Mouse (Mus musculus): ENCODE measurements around the gene S100b.

Gene S100b

DNA sequence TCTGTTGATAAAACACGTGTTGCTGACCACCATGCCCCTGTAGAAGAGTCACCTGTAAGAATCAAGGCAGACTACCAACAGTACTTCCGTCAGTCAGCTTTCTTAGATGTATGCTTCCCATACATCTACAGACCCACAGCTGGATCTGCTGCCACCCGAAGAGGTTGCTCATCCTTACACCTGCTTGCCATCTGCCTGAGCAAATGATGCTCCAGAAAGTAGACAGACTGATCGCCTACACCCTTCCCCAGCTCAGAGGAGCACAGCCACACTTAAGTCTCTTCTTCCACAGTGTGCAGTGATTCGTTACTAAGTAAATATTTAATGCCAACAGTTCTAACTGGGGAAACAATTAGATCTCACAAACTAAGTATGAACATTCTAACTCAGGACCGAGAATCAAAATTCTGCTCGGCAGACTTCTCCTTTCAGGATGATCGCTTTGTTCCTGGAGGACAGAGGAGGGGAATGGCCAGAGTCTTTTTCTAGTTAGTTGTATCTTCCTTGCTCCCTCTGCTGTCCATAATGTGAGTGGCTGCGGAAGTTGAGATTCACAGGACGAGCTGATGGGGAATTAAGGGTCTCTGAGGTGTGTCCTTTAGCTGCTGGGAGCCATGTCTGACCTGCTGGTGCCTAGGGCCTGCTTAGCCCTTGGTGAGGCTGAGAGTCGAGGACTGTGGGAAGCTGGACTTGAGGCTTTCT lies 6.9 kb downstream of the S100b start:
- no peak for DNase-seq (ENCODE audit: low read depth)

DNA sequence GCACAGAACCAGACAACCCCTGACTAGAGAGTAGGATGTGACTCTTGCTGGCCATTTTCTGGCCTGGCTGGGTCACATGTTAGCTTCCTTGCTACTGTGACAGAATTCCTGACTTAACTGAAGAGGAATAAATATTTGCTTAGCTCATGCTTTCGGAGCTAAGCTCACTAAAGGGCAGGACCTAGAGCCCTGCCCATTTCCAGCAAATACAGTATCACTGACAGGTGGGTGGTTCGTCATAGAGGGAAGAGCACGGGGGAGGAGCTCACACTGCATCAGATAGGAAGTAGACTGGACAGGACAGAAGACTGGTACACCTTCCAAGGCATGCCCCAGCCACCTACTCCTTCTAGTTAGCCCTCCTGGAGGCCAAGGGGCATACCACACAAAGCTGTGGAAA lies 7.8 kb downstream of the S100b start:
- DNase-seq (ENCODE audit: low read depth) = no peak

DNA sequence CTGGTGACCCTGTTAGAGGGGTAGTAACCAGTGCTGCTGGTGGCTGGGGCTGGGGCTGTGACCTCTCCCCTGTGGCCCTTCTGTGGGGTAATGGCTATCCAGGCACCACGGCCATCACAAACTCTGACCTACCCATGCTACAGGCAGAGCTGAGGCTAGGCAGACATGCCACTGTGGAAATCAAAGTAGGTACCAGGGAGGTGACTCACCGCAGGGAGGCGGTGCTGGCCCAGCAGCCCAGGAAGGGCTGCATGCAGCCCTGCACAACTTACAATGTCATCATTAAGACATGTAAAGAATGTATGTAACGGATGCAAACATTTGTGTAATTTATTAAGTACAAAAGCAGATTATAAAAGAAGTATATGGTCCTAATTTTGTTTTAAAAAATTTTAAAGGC lies 8.8 kb downstream of the S100b start:
- no peak for DNase-seq (ENCODE audit: low read depth)

DNA sequence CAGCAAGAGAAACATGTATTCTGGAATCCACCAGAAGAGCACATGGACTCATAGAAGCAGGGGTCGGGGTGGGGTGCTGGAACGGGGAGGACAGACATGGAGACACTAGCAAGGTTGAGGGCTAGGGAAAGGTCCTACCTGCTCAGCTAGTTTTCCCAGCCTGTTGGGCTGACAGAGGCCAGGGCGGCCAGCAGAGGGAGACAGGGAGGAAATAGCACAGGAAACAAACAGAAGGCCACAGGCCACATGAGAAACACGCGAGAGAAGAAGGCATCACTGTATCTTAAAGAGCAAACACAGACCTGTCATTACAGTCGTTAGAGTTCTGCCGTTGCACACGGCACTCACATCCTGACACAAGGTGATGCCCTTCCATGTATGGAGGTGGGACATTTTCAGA lies 17.6 kb downstream of the S100b start:
- peak; percentile 78 for DNase-seq (ENCODE audit: low read depth)

DNA sequence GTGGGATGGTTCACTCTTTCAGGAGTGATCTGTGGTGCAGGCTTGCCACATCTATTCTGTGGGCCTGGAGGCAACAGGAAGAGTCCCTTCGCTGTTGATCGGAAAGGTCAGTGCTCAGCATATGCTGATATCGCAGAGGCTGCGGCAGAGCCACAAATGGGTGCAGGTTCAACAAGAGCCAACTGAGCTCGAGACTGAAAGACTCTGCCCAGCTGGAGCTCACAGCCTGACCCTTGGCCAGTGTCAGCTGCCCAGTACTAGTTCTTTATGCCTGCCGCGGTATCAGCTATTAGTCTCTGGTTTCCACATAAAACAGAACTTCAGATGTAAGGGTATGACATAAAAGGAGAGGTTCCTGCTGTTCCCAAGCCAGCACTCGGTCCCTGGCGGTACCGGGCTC lies 21.6 kb downstream of the S100b start:
- no peak for DNase-seq (ENCODE audit: low read depth)

DNA sequence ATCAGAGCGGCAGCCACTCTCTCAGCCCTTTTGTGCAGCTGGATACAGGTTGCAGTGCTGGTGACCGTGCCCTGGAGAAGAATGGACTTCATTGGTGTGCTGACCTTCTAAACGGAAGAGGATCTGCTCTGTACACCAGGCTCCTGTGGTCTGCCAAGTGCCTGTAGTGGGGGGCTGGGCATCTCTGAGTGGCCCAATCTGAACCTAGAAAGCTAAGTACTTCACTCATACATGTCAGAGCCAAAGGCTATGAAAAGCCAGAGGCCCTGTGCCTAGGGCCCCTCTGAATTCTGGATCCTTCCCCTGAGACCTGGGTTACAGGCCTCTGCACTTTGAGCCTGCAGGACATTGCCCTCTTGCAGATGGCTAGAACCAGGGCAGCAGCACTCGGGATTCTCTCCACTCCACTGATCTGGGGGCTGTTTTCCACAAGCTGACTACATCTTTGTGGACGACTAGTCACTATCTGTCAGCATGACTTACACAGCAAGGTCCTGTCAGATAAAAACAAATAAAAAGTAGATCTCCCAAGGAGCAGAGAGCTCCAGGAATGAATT lies 25.0 kb downstream of the S100b start:
- DNase-seq (ENCODE audit: low read depth) = no peak

DNA sequence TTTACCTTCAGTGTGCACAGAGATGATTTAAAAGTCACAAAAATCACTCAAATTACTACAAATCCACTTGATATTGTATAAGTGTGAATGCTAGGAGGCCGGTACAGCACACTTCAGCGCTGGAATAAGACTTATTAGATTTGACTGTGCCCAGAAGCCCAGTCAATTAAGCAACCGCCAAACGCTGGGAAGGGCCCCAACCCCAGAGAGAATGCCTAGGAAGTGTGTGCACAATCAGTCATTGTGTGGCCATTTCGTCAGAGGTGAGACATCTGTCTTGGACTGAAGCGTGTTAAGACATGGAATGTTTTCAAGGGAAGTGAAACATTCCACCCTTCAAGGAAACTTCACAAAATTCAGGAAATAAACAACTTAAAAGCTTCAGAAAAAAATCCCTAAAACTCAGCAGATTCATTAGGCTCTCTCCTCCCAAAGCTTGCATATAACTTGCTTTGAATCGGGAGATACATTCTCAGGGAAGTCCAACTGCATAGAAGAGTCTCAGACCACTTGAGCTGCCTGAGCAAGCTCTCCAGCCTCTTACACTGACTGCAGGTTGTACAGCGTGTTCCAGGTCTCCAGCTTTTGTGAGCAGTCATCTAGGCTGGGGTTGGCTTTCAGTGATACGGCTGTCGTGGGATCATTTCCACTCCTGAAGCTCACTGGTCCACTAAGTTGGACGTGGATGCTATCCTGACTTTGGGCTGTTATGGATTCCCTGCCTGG lies 34.8 kb downstream of the S100b start:
- DNase-seq (ENCODE audit: low read depth) = no peak

DNA sequence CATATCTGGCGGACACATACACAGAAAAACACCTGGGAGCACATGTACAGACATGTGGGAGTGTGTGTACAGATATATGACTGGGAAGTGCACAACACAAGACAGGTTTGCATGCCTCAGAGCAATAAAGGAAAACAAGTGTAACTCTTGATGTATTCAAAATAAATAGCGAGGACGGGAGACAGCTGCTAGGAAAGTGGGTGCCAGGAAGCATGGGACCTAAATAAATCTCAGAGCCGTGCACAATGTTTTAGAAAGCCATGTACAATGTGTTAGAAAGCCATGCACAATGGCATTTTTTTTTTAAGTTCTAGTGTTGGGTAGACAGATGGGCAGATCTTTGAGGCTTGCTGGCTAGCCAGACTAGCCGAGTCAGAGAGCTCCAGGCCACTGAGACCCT lies 35.4 kb downstream of the S100b start:
- DNase-seq (ENCODE audit: low read depth) = no peak

DNA sequence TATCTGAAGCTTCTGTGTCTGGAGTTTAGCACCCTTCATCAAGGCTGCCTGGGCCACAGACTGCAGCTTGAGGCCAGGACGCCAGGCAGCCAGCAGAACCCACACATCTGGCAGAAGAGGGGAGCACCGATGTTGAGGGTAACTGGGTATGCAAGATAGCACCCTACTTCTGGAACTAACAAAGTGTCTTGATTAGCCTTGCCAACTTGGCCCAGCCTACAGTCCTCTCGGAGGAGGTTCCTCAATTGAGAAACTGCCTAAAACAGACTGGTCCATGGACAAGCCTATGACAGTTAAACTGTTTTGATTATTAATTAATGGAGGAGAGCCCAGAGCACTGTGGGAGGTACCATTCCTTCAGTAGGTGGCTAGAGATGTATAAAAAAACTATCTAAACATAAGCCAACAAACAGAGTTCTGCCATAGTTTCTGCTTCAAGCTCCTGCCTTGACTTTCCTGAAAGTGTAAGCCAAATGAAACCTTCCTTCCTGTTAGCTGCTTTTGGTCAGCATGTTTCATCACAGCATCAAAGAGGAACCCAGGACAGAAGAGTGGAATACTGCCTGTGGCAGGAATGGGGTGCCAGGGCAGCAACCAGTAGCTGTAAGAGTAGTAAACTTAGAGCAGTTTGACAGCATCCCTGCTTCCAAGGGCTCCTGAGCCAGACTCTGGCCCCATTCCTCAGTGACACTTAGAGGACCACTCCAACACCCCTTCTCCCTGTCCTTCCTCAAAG lies 36.5 kb downstream of the S100b start:
- DNase-seq (ENCODE audit: low read depth) = no peak

DNA sequence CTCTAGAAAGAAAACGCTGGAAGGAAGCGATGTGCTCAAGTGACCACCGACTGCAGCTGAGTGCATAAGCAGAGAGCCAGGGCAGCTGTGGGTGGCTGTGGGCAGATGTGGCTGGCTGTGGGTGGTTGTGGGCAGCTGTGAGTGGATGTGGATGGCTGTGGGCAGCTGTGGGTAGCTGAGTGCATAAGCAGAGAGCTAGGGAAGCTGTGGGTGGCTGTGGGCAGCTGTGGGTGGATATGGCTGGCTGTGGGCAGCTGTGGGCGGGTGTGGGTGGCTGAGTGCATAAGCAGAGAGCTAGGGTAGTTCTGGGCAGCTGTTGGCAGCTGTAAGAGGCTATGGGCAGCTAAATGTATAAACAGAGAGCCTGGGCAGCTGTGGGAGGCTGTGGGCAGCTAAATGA lies 39.6 kb downstream of the S100b start:
- DNase-seq (ENCODE audit: low read depth) = no peak

DNA sequence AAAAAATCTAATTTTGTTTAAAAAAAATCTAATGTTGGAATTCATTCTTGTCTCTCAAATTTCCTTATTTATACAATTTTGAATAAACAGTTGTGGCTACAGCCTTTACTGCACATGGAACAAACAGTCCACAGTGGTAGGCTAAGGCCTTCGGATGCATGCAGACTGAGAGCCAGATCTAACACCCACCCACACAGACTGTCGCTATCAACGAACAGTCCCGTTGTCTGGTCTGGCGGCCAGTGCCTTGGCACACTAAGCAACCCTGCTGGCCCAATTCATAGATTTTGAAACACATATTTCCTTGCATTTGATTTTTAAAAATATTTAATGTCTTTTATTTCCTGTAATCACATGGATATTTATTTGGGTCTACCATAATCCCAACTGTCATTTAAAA lies 46.5 kb downstream of the S100b start:
- DNase-seq (ENCODE audit: low read depth) = no peak

DNA sequence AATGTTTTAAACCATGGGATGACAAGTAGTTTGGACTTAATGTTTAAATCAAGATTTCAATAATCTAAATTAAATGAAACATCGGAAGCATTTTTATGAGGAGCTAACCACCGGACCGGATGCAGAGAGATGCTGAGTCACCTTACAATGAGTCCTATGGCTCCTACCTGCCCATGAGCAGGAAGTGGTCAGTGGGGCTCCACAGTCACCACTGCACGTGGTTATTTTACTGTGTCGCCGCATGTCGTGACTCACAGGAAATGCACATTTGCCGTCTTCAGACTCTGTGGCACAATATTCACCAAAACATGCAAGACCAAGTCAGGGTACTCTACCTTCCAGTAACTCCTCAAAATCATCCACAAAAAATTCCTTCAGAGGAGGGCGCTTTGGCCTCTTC lies 53.1 kb downstream of the S100b start:
- DNase-seq (ENCODE audit: low read depth) = peak; percentile 25

All from naive thymus-derived CD4-positive, alpha-beta T cell, adult 2 months (primary cell).